Mouse (Mus musculus) thymus, postnatal 0 days (tissue): ENCODE measurements around the gene Olfr45. TPM values are rescaled to one million over a fixed set of nuclear protein-coding genes. Genes with fewer than 3 reads are reported as not detected.
"Not testable (repeated sequence)": the region's sequence is repeated elsewhere in the genome, so short reads cannot be mapped to it uniquely, and the experiment has no call there.

Source experiments
- DNase-seq: peaks from one replicate; pipeline ENCODE4 v3.0.0-alpha.2; 2015; ENCODE audit warnings: low spot score
- polyA plus RNA-seq: library from polyadenylated mRNA; unstranded; fragments of >200 nt; fragmentation: Nextera tagmentation; extraction: Ambion mirVana; gene quantifications from 2 replicates; pipeline ENCODE4 v1.2.1, GENCODE M21; 2015

Gene Olfr45
- not detected in 2 replicates for polyA plus RNA-seq

DNA sequence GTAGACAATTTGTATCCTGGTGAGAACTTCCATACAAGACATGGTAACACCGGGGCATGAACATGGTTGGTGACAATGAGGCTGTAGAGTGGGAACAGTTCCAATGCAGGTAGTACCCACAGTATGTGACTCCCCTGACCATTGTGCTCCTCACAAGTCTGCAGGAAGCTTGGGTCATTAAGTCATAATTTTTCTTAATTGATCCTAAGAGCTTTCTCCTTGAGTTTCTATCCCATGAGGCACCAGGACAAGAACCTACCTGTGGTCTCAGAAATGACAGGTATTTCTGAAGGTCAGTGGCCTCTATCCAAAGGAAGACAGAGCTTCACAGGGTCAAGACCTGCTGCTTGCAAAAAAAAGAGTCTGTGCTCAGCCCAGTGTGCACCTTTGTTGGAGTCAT, at the start of gene Olfr45:
Gene Olfr45 (plus strand): TSS at position 301 of the 400 bp plus-strand sequence.
- DNase-seq = no peak

DNA sequence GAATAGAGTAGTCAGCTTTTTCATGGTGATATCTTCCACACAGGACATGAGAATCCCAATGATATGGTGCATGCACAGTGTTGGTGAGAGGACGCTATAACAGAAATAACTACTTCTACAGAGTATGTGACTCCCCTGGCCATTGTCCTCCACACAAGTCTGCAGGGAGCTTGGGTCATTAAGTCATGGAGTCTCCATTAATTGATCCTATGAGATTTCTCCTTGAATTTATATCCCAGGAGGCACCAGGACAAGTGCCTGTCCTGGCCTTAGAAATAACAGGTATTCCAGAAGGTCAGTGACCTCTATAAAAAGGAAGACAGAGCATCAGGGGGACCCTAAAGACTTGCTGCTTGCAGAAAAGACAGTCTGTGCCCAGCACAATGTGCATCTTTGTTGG, 35.6 kb upstream of the Olfr45 start, which contains the start of gene Olfr53:
Gene Olfr53 (plus strand): TSS at position 301 of the 400 bp plus-strand sequence.
- no peak for DNase-seq

DNA sequence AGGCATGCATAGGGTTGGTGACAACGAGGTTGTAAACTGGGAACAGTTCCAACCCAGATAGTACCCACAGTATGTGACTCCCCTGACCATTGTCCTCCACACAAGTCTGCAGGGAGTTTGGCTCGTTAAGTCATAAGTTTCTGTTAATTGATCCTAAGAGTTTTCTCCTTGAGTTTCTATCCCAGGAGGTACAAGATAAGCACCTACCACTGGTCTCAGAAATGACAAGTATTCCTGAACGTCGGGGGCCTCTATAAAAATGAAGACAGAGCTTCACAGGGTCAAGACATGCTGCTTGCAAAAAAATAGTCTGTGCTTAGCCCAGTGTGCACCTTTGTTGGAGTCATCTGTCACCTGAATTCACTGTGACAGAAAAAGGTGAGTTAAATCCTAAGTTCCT, 22.1 kb upstream of the Olfr45 start, which contains the start of gene Olfr539:
Gene Olfr539 (plus strand): TSS at position 301 of the 400 bp plus-strand sequence.
- DNase-seq = no peak

DNA sequence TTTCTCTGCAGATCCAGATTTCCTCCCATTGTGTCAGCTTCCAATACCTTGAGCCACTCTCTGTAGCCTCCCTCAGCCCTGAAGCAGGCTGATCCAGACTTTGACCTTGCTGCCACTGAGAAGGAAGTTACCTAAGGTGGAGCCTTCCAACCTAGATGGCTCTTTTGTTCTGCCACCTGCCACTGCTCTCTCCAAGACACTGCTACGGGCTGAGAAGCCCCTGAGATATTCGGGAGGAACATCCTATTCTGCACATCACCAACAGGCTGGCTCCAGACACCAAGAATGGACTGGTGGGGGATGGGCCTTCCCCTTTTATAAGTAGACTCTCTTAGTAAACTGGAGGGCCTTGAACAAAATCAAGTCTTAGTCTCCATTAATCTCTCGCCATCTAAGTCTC, 11.1 kb upstream of the Olfr45 start:
- not testable (repeated sequence) for DNase-seq

DNA sequence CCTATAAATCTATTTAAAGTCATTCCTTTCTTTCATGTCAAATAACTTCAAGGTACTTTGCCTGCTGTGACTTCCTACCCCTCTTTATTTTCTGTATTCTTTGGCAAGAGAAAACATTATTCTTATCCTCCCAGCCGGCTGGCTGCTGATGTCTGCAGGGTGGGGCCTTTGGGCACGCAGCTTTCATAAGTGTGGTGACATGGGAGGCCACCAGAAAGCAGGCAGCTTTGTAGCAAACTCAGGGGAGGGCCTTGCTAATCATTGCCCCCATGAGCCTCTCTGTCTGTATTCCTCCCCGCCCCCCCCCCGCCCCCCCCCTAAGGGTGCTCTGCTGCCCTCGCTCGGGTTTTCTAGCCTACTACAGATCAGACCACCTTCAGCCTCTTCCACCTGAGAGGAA, 5.9 kb upstream of the Olfr45 start:
- DNase-seq = no peak

DNA sequence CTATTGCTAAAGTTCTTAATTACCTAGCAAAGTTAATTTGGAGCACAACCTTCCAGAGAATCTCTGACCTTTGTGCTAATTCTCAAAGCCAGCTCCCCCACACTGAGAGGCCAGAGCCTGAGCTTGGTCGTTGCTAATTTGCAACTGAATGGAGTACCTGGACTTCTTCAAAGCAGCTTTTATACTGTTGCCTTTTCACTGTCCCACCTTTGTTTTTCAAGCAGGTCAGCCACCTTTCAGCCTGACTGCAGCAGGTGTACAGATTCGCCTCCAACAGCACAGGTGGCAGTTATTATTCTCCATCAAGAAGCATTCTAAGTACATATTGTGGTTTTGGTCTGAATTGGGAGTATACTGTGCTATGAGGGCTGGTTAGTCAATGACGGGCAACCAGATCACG, 2.2 kb upstream of the Olfr45 start:
- DNase-seq = not testable (repeated sequence)

DNA sequence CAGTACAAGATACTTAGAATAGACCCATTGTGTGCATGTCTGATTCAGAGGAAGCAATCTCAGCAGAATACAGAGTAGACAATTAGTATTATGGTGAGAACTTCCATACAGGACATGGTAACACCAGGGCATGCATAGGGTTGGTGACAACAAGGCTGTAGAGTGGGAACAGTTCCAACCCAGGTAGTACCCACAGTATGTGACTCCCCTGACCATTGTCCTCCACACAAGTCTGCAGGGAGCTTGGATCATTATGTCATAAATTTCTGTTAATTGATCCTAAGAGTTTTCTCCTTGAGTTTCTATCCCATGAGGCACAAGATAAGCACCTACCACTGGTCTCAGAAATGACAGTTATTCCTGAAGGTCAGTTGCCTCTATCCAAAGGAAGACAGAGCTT, 15.2 kb downstream of the Olfr45 start, which contains the start of gene Olfr541:
Gene Olfr541 (plus strand): TSS at position 301 of the 400 bp plus-strand sequence.
- DNase-seq = no peak

DNA sequence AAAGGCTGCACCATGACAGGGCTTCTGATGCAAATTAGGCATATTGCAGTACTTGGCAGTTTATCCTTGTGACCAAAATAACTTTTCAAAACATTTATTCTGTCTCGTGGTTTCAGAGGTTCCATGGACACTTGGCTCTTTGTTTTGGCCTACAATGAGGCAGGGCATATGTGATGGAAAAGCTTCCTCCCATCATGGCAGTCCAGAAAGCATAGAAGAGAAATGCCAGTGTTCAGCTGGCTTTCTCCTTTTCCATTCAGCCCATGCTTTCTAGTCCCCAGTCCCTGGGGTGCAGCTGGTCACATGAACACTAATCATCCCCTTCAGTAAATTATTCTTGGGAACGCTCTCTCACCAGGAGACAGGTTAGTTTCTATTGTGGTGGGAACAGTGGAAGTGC, 24.6 kb downstream of the Olfr45 start:
- no peak for DNase-seq

DNA sequence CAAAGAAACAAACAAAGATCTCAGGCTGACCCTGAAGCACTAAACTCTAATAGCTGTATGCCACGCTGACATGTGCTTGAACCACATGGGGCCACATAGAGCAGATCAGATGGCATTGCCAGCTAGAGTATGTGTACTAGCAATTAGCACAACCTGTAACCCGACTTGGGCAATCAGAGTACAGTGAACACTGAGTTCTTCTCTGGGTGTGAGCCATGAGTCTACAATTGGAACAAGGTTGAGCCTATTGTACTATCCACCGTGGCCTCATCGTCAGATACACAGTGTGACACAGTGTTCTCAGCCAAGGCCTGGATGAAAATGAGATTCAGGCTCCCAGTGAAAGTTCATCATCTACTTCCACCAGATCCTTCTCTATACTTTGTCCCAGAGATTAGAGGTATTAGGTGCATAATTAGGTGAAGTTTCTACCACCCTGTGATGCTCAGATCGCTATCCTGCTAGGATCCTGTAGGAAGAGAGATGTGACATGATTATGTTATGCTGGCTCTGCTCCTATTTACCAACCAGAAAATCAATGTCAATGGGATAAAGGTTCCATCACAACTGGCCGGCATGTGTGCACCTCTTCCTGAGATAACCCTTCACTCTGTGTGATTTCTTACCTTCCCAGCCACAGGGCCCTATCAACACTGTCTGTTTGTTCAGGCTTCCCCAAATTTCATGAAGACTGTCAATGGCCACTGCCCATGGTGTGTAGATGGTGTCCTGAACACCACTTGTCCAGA, 26.0 kb downstream of the Olfr45 start:
- no peak for DNase-seq

DNA sequence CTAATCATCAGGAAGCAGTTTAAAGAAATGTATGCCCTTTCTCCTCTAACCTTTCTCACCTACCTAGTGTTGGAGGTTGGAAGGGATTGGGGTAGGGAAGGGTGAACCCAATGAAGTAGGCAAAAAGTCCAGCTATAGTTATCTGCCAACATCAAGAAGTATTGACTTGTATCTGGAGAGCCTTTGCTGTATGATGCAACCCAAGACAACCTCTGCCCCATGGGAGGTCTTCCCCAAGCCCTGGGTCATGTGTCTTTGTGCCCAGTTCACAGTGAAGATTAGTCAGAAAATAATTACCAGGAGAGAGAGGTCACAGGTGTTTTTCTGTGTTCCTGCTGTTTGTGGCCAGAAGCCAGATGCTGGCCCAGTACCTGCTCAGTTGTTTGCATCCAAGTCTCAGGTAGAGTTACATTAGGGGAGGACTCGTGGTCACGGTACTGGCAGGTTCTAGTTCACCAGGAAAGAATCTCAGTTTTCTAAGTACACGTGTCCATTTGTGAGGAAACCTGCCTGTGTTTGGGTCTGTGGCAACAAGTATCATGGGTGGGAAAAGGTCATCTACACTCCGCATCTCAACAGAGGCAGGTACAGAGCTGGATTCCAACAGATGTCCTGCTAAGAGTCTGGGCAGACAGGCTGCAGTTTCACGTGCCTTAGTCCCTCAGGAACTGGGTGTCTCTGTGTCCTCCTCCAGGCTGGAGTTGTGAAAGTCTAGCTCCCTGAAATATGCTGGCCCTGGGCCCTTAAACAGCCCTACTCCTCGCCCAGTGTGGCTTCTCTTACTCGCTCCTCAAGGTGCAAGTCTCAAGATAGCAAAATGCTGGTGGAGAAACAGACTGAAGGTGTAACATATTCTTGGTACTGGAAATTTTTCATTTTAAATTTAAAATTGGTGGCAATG, 35.7 kb downstream of the Olfr45 start:
- DNase-seq = no peak

DNA sequence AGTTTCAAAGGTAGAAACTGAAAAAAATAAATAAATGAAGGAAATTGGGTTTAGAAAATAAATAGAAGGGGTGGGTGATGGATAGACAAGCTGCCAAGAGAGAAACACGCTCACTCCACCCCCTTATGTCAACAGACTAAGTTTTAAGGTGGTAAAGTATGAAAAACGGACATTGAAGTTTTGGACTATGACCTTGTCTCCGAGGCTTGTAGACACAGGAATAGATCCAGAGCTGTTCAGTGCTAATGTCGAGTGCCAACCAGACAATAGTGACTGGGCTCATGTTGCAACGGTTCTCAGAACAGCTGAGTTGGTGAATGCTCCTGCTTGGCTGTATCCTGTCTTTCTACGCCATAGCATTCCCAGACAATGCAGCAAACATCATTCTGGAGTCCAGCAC, 39.3 kb downstream of the Olfr45 start:
- DNase-seq = no peak

DNA sequence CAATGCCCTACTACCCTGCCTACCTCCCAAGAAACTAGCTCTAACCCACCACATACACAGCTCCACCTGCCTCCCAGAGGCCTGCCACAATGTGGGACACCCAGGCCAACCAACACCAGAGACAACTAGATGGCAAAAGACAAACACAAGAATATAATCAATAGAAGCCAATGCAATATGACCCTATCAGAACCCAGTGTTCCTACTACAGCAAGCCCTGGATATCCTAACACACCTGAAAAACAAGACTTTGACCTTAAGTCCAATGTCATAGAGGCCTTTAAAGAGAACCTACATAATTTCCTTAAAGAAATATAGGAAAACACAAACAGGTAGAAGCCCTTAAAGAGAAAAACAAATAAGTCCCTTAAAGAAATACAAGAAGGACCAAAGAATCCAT, 43.8 kb downstream of the Olfr45 start:
- no peak for DNase-seq

DNA sequence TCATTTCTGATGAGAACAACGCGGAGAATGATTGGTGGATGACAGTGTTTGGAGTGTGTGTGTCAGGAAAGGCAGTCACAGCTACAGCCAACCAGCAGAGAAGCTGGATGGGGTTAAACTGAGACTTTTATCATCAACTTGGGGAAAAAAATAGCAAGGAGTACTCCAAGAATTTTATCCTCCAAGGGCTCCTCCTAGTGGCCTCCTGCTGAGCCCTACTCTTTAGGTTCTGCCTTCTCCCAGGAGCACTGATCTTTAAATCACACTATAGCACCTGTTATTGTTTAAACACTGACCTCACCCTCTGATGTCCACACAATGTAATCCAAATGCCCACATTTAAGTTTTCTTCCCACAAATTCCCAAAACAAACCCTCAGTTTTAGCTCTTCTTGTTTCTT, 51.4 kb downstream of the Olfr45 start:
- DNase-seq = peak; percentile 12

Other genes with a start within 250 kb of the Olfr45 start
- not detected in 2 replicates for gene Olfr533, start 218.6 kb upstream of the Olfr45 start, polyA plus RNA-seq
- gene Olfr535, start 197.7 kb upstream of the Olfr45 start, polyA plus RNA-seq = not detected in 2 replicates
- gene Olfr536, start 174.6 kb upstream of the Olfr45 start, polyA plus RNA-seq = not detected in 2 replicates
- not detected in 2 replicates for gene Olfr538, start 114.1 kb upstream of the Olfr45 start, polyA plus RNA-seq
- gene Olfr46, start 80.7 kb upstream of the Olfr45 start, polyA plus RNA-seq = not detected in 2 replicates
- not detected in 2 replicates for gene Olfr61, start 53.0 kb upstream of the Olfr45 start, polyA plus RNA-seq
- not detected in 2 replicates for gene Olfr53, start 35.5 kb upstream of the Olfr45 start, polyA plus RNA-seq
- gene Olfr539, start 22.0 kb upstream of the Olfr45 start, polyA plus RNA-seq = not detected in 2 replicates
- gene Olfr541, start 15.3 kb downstream of the Olfr45 start, polyA plus RNA-seq = not detected in 2 replicates
- 0.13 and 0.18 TPM in 2 replicates for gene Cyp2e1, start 81.8 kb downstream of the Olfr45 start, polyA plus RNA-seq
- gene Syce1, start 105.9 kb downstream of the Olfr45 start, polyA plus RNA-seq = 0.61 and 0.84 TPM in 2 replicates
- 0.49 and 0.57 TPM in 2 replicates for gene Zfp941, start 140.2 kb downstream of the Olfr45 start, polyA plus RNA-seq
- 3.6 and 4.0 TPM in 2 replicates for gene Urah, start 153.1 kb downstream of the Olfr45 start, polyA plus RNA-seq
- gene Scgb1c1, start 163.6 kb downstream of the Olfr45 start, polyA plus RNA-seq = 2.0 and 2.2 TPM in 2 replicates
- gene Odf3, start 165.9 kb downstream of the Olfr45 start, polyA plus RNA-seq = not detected in 2 replicates
- not detected in 2 replicates for gene Gm45785, start 174.4 kb downstream of the Olfr45 start, polyA plus RNA-seq
- gene Ric8a, start 175.0 kb downstream of the Olfr45 start, polyA plus RNA-seq = 70.6 and 78.5 TPM in 2 replicates
- 42.8 and 52.4 TPM in 2 replicates for gene Bet1l, start 175.6 kb downstream of the Olfr45 start, polyA plus RNA-seq
- 274 and 296 TPM in 2 replicates for gene Psmd13, start 200.0 kb downstream of the Olfr45 start, polyA plus RNA-seq
- 17.5 and 19.4 TPM in 2 replicates for gene Sirt3, start 200.4 kb downstream of the Olfr45 start, polyA plus RNA-seq
- gene Cox8b, start 218.5 kb downstream of the Olfr45 start, polyA plus RNA-seq = 1.9 and 3.2 TPM in 2 replicates
- gene Nlrp6, start 239.0 kb downstream of the Olfr45 start, polyA plus RNA-seq = 0.74 and 0.81 TPM in 2 replicates